Comparison of ENCODE assay signal across 27 mouse cellular contexts in genomic region chr2:165059961-165060360, GRCm38 (mm10). TPM values are rescaled to one million over a fixed set of nuclear protein-coding genes. Genes with fewer than 3 reads are reported as not detected.
"Had no signal": no experiment of that assay in that cellular context is flagged by ENCODE, and none has a peak within 500 bp of the region (broad histone marks: within the 10 kb centered on the region; RNA-seq: fewer than 3 reads in every experiment).

No protein-coding gene starts in this region.

- H3K27me3 ChIP-seq: midbrain, embryonic 15.5 days had no signal

- ATAC-seq: intestine, embryonic 15.5 days; liver, embryonic 12.5 days; midbrain, embryonic 15.5 days had no signal

- H3K36me3 ChIP-seq: intestine, embryonic 15.5 days; limb, embryonic 10.5 days; limb, embryonic 13.5 days; liver, embryonic 12.5 days; liver, embryonic 15.5 days; midbrain, embryonic 12.5 days; midbrain, embryonic 15.5 days; neural tube, embryonic 12.5 days; neural tube, embryonic 15.5 days had no signal

- H3K4me3 ChIP-seq: intestine, embryonic 15.5 days; limb, embryonic 10.5 days; limb, embryonic 13.5 days; liver, embryonic 12.5 days; liver, embryonic 15.5 days; midbrain, embryonic 12.5 days; midbrain, embryonic 15.5 days; neural tube, embryonic 12.5 days; neural tube, embryonic 15.5 days had no signal

- DNase-seq: kidney, adult 11 months; kidney, adult 9 months; kidney, postnatal 14 days; kidney, postnatal 4 days; liver; retina, postnatal 1 day; thymus, adult 18-20 months; thymus, postnatal 36 days had no signal

- H3K9ac ChIP-seq: intestine, embryonic 15.5 days; limb, embryonic 13.5 days; liver, embryonic 12.5 days; liver, embryonic 15.5 days; midbrain, embryonic 12.5 days; midbrain, embryonic 15.5 days; neural tube, embryonic 12.5 days; neural tube, embryonic 15.5 days had no signal

- H3K9me3 ChIP-seq: intestine, embryonic 15.5 days; limb, embryonic 13.5 days; liver, embryonic 12.5 days; liver, embryonic 15.5 days; midbrain, embryonic 12.5 days; midbrain, embryonic 15.5 days; neural tube, embryonic 12.5 days; neural tube, embryonic 15.5 days had no signal

- H3K4me2 ChIP-seq: intestine, embryonic 15.5 days; limb, embryonic 13.5 days; liver, embryonic 12.5 days; liver, embryonic 15.5 days; midbrain, embryonic 12.5 days; midbrain, embryonic 15.5 days; neural tube, embryonic 12.5 days; neural tube, embryonic 15.5 days had no signal

- H3K27ac ChIP-seq: intestine, embryonic 15.5 days; limb, embryonic 10.5 days; limb, embryonic 13.5 days; liver, embryonic 12.5 days; liver, embryonic 15.5 days; midbrain, embryonic 12.5 days; midbrain, embryonic 15.5 days; neural tube, embryonic 12.5 days; neural tube, embryonic 15.5 days had no signal

RNA-seq across cellular contexts. Expression of gene 1700025C18Rik, which starts 30.6 kb away (rescaled TPM):
- total RNA-seq: layer of hippocampus, adult 18-20 months; layer of hippocampus, postnatal 25 days; left cerebral cortex, adult 18-20 months; left cerebral cortex, postnatal 25 days; megakaryocyte, adult 5-6 weeks had no signal
- polyA plus RNA-seq: intestine, embryonic 15.5 days; kidney, embryonic 16.5 days; limb, embryonic 10.5 days; limb, embryonic 13.5 days; liver, embryonic 12.5 days; liver, embryonic 15.5 days; macrophage; midbrain, embryonic 12.5 days; midbrain, embryonic 15.5 days; neural tube, embryonic 12.5 days; neural tube, embryonic 15.5 days; small intestine, adult 2 months; spleen, adult 2 months; stomach, embryonic 16.5 days had no signal
